Mouse (Mus musculus) gastrocnemius, postnatal 25 days (tissue): ENCODE measurements around the gene Sptbn4. TPM values are rescaled to one million over a fixed set of nuclear protein-coding genes. Genes with fewer than 3 reads are reported as not detected.
"Not testable (repeated sequence)": the region's sequence is repeated elsewhere in the genome, so short reads cannot be mapped to it uniquely, and the experiment has no call there.

Experiments
- DNase-seq: peaks from one replicate; pipeline ENCODE4 v3.0.0; 2022
- long read RNA-seq, 2 experiments: library from polyadenylated mRNA; stranded (forward); transcript quantifications; one replicate each; pipeline ENCODE4 v2.0.0; 2021
- total RNA-seq, 2 experiments: library from RNA; stranded (reverse); gene quantifications; 1 replicate in 1 of 2; 2 replicates in 1 of 2; pipeline ENCODE4 v1.2.3; 2021

The Sptbn4 gene
- total RNA-seq, result under 1 TPM in 1 of 2 experiments, not detected in 1; 0.05 TPM
- long read RNA-seq, experiment 1, result 0 reads
- long read RNA-seq, experiment 2, result 0 reads

DNA sequence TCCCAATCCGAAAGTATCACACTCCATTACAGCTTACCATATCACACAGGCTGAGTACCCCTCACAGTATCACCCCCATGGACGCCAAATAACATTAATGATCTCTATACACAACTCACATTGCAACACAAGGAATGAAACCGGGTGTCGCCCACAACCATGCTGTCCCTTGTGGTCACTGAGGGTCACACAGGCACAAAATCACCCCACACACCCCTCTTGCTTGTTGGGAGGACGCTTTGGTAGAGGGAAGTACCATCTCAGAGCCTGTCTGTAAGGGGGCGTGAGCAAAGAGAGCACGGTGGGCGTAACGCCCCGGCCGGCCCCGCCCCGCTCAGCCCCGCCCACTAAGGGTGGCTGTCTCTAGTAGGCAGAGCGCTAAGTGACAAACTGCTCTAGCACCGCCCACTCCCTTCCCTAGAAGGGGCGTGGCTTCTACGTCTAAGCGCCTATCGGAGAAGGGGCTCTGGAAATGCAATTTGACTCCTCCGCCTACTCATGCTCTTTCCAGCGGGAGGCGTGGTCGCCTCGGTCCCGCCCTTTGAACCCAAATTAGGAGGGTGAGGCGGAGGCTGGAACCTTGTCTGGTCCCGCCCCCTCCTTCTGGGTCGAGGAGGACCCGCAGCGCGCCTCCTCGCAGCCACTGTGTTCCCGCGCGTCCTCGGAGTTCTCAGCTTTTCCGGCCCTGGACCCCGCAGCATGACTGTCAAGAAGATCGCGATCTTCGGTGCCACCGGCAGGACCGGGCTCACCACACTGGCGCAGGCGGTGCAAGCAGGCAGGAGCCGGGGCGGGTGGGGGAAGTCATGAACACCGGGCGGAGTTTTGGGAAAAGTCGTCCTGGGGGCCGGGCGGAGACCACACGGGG lies at the start of gene Sptbn4, which contains the start of gene Blvrb:
Gene Sptbn4 (minus strand): TSS at position 268 of the 868 bp plus-strand sequence.
Gene Blvrb (plus strand): TSS at position 560 of the 868 bp plus-strand sequence.
- peak; percentile 99 for DNase-seq

DNA sequence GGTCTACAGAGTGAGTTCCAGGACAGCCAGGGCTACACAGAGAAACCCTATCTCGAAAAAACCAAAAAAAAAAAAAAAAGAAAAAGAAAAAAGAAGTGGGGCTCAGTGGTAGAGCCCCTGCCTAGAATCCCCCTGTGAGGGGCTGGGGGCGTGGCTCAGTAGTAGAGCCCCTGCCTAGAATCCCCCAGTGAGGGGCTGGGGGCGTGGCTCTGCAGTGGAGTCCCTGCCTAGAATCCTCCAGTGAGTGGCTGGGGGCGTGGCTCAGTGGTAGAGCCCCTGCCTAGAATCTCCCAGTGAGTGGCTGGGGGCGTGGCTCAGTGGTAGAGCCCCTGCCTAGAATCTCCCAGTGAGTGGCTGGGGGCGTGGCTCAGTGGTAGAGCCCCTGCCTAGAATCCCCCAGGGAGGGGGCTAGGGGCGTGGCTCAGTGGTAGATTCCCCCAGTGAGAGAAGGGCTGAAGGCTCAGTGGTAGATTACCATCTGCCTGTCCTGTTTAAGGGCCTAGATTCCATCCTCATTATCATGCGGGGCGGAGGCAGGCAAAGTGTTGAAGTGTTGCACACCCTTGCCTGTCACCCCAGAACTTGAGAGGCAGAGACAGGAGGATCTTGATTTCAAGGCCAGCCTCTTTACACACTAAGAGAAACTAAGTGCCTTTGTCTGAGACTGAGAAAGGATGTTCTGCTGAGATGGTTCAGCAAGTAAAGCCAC lies 47.3 kb upstream of the Sptbn4 start:
- not testable (repeated sequence) for DNase-seq

DNA sequence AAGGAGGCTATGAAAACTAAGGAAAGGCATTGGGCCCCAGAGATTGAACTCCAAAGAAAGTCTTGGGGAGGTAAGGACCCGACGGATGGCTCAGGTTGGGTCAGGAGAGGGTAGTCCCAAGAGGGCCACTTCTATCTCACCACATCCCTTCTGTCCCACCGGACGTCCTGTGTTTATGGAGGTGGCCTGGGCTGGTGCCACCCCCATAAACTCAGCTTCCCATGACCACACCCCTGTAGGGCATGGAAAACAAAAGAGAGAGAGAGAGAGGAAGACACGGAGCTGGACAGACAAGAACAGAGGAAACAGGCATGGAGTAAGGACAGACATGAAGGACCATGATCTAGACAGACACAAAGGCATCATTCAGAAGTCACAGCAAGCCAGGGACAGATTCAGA lies 46.0 kb upstream of the Sptbn4 start:
- no peak for DNase-seq

DNA sequence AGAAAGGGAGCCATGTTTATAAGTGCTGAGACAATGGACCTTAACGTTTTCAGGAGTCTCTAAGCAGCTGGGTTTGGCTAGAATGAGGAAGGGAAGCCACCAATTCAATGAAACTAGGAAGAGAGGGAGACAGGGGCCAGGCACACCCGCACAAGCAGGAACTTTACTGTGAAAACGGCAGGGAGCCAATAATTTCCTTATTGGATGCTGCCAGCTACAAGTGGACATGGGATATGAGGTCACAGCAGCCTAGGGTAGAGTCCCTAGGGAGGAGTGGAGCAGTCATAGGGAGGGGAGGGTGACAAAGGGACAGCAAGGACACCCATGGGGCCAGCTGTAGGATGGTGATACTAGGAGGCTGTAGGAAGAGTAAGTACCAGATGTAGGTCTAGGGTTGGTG lies 45.5 kb upstream of the Sptbn4 start:
- DNase-seq, result no peak

DNA sequence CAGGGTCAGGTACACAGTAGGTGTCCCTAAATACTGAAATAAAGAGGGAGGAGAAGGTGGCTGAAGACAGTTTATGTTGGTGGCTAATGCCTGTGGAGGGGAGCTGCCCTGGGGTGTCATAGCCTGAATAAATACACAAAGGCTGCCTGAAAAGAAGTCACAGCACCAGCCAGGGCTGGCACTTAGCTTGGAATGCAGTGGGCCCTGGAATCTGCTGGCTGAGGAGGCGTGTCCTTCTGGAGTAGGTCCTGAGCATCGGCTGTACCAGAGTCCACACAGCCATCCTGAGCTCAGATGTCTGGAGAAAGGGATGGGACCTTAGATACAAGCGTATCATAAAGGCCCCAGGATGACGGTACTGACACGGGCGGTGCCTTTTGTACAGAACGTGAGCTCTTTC lies 44.4 kb upstream of the Sptbn4 start:
- no peak for DNase-seq

DNA sequence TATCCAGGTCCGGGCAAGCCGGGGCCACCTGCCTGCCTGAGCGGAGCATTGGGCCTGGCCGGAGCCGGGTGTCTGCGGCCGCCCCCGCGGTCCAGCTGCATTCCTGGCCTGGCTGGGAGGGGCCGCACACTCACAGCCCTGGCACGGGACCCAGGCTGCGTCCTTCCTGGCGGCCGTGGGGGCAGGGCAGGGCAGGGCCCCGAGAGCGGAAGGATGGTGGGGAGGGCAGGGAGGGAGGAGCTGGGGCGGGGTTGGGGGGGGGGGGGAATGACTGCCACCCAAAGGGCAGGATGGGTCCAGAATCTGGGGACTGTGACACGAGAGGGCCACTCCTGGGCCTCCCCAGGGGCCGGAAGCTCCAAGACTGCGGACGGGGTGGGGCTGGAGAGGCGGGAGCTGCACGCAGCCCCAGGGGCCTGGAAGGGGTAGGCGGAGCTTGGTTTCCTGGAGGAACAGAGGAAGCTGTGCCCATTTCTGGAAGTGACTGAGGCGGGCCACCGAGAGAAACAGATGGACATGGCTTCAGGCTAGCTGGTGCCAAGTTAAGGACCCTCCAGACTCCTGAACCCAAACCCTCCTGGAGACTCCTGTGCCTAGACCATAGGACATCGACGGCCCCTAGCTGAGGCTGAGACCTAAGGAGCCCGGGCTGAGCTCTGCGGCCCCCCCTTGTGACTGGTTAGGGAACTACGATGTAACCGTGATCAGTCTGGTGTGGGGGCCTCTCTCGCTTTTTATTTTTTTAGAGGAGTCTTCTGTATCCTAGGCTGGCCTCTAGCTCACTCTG lies 43.2 kb upstream of the Sptbn4 start:
- peak; percentile 96 for DNase-seq

DNA sequence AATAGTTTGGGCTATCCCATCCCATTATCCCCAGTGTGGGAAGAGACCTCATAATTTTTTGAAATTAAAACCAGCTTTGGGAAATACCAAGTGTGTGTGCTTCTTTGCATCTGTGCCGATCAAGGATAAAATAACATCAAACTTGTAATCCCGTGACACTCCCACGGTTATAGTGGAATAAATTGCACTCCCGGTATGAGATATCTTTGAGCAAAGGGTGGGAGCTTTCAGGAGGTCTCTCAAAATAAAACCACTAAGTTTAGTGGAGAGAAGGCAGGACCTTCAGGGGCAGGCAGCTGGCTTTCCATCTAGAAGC lies 42.7 kb upstream of the Sptbn4 start:
- DNase-seq, result no peak

DNA sequence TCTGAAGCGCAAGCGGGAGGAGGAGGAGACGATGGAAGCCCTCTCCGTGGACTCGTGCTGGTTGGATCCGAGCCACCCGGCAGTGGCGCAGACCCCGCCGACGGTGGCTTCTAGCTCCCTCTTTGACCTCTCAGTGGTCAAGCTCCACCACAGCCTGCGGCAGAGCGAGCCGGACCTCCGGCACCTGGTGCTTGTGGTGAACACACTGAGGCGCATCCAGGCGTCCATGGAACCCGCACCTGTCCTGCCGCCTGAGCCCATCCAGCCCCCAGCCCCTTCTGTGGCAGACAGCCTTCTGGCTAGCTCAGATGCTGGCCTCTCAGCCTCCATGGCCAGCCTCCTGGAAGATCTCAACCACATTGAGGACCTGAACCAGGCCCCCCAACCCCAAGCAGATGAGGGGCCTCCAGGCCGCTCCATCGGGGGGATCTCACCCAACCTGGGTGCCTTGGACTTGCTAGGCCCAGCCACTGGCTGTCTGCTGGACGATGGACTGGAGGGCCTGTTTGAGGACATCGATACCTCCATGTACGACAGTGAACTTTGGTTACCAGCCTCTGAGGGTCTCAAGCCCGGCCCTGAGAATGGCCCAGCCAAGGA lies 41.9 kb upstream of the Sptbn4 start:
- no peak for DNase-seq

DNA sequence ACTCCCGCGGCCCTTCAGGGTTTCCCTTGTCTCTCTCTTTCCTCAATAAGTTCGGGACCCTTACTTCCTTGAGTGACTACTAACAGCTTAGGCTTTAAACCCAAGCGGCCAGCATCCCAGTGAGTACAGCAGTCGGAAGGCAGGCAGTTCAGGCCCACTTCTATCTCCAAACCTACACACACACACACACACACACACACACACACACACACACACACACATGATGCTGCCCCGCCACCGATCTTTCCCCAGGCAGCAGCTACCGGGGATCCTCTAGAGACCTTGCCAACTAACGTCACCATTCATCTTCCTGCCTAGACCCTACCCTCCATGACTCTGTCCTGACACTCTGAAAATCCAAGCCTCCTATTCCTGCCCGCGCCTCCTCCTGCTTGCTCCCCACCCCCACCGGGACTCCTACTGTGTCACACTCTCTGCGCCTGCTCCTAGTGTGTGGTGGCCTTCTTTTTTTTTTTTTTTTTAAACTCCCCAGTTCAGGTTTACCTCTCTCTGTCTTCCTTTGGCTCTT lies 40.3 kb upstream of the Sptbn4 start:
- DNase-seq, result peak; percentile 56

DNA sequence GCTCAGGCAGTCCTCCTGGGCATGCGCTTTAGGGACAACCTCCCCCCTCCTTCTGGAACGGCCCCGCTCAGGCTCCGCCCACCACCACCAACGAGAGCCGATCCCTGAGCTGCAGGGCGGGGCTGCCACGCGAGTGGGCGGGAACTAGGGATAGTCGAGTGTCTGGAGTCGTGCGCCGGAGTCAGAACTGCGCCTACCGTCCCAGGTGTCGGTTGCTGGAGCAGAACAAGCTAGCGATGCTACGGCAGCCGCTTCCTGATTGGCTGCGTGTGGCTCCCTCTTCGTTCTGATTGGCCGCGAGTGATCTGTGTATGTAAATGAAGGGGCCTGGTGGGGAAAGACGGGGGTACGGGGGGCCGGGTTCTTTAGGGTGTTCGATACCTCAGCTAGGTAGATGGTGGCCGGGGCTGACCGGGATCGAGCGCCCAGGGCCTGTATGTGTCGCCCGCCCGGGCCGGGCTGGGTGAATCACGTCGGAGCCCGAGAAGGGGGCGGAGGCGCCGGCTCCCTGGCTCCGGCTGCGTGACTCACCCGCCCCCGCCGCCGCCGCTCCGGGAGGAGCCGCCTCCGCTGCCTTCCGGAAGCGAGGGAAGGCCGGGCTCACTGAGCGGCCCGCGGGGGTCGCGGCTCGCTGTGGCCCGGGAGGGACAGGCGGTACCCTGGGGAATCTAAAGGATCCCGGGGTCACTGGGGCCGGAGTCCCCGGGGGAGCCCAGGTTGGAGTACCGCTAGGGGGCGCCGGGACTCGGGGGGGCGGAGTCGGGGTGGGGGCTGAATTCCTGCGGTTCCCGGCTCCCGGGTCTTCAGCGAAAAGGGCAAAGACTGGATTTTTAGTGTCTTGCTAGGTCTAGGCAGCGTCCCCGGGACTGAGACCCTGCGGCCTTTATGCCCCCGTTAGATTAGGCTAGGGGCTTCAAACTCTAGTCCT lies 39.5 kb upstream of the Sptbn4 start, which contains the start of gene Sertad1:
Gene Sertad1 (plus strand): TSS at position 141 of the 928 bp plus-strand sequence.
- peak; percentile 100 for DNase-seq

DNA sequence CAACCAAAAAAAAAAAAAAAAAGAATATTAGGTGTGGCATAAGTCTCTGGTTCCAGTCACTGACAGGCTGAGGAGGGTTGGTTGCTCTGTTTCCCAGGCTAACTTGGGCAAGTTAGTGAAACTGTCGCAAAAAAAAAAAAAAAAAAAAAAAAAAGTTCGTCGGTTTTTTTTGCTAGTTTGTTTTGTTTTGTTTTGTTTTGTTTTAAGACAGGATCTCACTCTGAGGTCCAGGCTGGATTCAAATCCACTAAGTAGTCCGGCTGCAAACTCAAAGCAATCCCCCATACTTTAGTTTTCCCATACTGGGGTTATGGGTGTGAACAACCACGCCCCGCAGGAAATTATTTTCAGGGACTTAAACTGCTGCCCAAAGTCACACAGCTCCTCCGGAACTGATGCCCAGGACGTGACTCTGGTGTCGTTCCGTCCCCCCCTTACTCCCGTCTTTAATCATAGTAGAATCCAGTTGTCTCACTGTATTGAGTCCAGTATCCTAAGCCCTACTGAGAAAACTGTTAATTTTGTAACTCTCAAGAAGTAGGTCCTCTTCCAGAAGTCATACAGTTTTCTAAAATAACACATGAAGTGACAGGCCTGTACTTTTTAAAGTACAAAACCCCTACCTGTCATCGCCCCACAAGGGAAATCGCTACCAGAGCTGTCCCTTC lies 38.8 kb upstream of the Sptbn4 start:
- DNase-seq, result no peak

DNA sequence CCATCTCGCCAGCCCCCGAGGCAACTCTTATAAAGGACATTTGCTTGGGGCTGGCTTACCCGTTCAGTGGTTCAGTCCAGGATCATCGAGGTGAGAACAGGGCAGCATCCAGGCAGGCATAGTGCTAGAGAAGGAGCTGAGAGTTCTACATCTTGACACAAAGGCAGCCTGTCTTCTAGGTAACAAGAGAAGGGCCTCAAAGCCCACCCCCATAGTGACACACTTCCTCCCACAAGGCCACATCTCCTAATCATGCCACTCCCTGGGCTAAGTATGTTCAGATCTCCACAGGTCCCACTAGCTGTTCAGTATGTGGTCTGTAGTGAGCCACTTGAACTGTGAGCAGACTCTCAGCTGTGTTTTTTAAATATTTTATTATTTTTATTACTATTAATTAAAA lies 36.4 kb upstream of the Sptbn4 start:
- DNase-seq, result no peak

DNA sequence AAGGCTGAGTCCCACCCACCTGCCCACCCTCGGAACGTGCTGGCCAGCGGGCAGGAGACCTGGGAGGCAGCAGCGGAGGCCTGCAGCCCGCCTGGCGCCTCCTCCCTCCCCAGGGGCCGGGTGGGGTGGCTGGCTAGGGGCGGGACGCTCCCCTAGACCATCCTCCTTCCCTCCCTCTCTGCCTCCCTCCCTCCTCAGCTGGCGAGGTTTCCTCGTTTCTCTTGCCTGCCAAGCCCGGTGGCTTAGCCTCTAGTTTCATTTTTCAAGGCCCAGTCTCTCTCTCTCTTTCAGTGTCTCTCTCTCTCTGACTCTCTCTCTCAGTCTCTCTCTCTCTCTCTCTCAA lies 34.1 kb upstream of the Sptbn4 start:
- DNase-seq, result peak; percentile 97

DNA sequence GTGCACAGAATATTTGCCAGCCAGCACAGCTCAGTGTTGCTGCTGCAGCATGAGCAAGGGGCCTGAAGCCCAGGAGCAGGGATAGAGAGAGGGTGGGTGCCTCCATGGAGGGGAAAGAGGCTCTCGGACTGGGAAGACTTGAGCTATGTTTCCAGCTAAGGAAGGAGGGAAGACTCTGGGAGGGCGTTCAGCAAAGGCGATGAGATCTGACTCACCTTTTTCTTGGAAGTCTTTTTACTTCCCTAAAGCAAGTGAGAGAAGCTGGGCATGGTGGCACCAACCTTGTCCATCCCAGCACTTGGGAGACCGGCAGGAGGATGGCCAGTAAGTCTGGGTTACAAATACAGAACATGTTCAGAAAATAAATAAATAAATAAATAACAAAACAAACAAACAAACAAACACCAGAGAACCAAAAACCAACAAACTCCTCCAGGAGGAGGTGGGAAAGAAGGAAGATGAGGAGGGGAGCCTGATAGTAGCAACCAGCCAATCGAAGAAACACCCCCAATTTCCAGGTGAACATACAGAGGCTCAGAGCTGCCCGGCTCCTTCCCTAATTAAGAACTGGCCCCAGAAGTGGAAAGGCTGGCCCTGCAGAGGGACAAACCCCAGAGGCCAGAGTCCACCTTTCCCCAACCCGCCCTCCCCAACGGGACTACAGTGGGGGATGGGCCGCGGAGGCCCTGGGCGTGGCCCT lies 33.6 kb upstream of the Sptbn4 start:
- no peak for DNase-seq

DNA sequence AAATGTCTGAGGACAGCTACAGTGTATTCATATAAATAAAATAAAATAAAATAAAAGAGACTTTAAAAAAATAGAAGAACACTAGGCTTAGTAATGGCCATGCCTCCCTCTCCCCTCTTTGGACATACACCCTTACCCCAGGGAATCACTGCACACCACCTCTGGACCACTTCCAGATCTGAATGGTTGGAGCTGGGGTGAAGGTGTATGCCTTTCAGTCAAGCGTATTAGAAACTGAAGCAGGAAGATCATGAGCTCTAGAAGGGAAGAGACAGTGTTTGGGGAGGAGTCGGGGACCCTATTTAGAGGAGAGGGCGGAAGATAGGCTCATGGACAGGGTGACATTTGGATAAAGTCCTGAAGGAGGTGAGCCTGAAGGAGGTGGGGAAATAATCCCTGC lies 33.0 kb upstream of the Sptbn4 start:
- no peak for DNase-seq

DNA sequence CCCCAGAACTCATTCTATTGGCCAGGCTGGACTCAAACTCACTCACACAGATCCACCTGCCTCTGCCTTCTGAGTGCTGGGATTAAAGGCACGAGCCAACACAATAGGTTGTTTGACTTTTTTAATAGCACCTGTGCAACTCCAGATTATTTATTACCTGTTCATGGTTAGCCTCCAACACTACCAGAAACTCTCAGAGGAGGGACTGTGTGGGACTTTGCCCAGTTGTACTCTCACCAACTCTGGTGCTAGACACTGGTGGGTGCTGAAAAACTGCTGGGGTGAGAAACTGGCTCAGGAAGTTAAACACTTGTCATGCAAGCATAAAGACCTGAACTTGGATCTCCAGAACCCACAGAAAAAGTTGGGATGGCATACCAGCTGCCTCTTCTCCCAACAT lies 32.3 kb upstream of the Sptbn4 start:
- DNase-seq, result no peak

DNA sequence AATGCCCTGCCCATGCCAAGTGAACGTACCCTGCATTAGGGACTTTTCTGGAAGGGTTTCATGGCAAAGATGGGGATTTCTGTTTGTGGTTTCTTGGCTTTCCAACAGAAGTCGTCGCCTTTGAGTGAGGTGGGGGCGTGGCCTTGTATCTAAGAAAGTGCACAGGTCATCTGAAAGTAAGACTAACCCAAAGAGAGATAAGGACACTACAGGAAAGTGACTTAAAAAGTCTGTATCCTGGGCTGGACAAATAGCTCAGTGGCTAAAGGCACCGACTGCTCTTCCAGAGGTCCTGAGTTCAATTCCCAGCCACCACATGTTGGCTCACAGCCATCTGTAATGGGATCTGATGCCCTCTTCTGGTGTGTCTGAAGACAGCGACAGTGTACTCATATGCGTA lies 31.1 kb upstream of the Sptbn4 start:
- DNase-seq, result no peak

DNA sequence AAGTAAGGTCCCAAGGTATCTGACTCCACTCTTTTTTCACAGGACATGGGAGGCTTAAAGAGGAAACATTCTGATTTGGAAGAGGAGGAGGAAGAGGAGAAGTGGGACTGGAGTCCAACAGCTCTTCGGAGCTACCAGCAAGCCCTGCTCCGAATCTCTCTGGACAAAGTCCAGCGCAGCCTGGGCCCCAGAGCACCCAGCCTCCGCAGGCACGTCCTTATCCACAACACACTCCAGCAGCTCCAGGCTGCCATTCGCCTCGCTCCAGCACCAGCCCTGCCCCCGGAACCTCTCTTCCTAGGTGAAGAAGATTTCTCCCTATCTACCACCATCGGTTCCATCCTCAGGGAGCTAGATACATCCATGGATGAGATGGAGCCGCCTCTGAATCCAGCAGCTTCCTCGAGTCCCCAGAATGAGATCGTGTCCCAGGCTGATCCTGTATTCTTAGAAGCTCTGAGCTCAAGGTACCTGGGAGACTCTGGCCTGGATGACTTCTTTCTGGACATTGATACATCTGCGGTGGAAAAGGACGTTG lies 28.7 kb upstream of the Sptbn4 start:
- DNase-seq, result no peak

DNA sequence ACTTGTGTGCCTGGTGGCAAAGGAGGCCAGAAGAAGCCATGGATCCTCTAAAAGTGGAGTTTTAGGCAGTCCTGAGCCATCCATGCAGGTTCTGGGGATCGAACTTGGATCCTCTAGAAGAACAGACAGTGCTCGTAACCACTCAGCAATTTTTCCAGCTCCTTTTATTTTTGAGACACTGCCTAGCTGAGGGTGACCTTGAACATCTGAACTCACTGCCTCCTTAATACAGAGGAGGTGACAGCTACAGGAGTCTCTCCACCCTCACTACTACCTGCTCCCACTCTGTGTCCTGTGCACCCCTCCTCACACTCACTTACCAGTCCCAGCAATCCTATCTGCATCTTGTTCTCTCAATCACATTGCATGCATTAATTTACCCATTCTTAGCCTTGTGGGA lies 28.1 kb upstream of the Sptbn4 start:
- no peak for DNase-seq
